Mouse (Mus musculus) ovary, adult 2 months (tissue): Measurements from ENCODE around the gene Phlda1. TPM values are rescaled to one million over a fixed set of nuclear protein-coding genes. Genes with fewer than 3 reads are reported as not detected.

Experiments
- polyA plus RNA-seq: library from polyadenylated mRNA; depleted of rRNA; stranded (reverse); fragments of >200 nt; gene quantifications from 2 replicates; pipeline ENCODE4 v1.2.3, GENCODE M21; 2012; rRNA removed

Gene Phlda1
- polyA plus RNA-seq, result 21.9 and 24.0 TPM in 2 replicates

DNA sequence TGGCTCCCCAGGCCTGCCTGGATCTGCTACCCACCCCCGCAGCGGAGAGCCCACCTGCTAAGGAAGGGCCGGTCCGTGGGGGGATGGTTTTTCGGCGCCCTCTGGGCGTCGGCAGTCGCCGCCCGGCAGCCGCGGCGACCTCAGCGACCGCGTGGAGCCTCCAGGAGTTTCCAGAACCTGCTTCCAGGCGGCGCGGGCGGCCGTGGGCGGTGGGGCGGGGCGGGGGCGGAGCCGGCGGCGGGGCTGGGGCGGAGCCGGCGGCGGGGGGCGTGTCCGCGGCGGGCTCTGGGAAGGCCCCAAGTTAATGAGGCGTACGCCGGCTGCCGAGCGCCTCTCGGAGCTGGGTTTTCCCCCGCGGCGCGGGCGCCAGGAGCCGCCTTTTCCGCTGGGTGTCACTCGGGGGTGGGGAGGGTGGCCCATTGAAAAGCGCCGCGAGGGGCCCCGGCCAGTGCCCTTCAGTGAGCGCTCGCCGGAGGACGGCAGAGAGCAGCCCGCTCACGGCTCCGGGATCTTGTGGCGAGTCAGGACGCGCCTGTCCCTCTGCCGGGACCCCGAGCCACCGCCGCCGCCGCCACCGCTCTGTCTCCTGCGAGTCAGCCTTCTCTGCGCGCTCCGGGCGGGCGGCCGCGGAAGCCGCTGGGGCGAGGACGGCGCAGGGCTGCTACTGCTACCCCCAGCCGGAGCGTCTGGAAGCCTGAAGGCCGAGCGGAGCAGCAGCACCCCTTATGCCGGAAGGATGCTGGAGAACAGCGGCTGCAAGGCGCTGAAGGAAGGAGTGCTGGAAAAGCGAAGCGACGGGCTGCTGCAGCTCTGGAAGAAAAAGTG lies at the start of gene Phlda1:
Phlda1 (plus strand) TSS at position 186 of the 825 bp plus-strand sequence.

DNA sequence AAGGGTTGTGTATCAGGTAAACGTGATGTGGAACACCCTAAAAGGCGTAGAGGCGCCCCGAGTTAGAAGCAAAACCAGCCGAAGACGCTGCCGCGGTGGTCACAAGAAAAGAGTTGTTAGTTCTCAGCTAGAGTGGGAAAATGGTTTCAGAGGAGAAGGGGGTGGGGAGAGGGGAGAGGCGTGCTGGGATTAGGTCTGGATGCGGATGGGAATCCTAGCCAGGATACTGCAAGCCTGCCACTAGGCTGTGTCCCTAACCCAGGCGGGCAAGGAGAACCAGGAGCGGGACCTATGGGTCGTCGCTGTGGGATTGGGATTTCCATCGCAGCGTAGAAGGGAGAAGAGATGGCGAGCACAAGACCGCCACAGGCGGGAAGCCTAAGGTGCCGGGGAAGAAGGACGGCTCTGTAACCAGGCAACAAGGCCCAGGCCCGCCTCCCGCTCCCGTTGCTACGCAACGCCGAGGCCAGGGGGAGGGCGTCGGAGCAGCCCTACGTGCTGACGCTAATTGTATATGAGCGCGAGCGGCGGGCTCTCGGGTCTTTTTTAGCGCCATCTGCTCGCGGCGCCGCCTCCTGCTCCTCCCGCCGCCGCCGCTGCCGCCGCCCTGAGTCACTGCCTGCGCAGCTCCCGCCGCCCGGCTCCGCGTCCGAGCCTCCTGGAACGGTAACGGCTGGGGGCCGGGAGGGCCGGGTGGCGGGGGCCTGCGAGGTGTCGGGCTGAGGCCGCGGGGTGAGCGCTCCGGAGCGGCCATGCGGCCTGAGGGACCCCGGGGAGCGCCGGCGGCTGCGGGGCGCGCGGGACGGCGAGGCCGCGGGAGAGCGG lies 33.2 kb upstream of the Phlda1 start, which contains the start of gene Nap1l1:
Nap1l1 (plus strand) TSS at position 538 of the 825 bp plus-strand sequence.

Other genes starting within 250 kb of the Phlda1 start
- 1.5 and 1.8 TPM in 2 replicates for gene Bbs10, start 207.6 kb upstream of the Phlda1 start, polyA plus RNA-seq
- 5.7 and 6.0 TPM in 2 replicates for gene Nap1l1, start 33.1 kb upstream of the Phlda1 start, polyA plus RNA-seq